Mouse (Mus musculus): Measurements from ENCODE around the gene Dtl. TPM values are rescaled to one million over a fixed set of nuclear protein-coding genes. Genes with fewer than 3 reads are reported as not detected.
A peak's percentile ranks its signal among the peaks of the same experiment; 100 is the strongest.

Gene Dtl
- 19.0 and 21.2 TPM in 2 replicates for polyA plus RNA-seq (2015; fragmentation: Nextera tagmentation; extraction: Ambion mirVana)

DNA sequence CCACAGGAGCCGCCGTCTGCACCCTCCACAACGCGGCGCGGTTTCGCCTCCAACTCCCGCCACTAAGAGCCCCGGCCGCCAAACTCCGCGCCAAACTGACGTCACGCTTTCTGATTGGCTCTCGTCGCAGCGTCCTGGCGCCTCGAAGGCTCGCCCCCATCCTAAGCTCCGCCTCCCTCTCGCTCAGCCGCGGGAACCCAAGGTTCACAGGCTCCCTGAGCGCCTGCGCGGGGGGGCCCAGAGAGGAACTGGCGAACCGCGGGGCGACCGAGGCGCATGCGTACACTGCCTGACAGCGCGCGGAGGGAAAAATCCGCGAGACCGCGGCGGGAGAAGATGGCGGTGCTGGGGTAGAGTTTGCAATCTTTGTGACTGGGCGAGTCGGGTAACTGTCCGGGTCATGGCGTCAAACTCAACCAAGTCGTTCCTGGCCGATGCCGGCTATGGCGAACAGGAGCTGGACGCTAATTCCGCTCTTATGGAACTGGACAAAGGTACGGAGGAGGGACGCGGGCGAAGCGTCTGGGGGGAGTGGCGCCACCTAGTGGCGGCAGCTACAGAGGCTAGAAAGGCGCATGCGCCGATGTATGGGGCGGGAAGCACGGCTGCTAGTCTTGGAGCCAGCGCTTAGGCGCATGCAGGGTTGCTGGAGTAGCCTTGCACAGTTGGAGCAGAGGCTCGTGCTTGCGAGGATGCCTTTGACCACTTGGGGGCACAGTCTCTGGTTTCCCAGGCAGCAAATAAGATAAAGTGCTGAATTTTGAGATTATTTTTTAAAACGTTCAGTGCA lies at the start of gene Dtl, which contains the start of gene Ints7:
Dtl (minus strand) TSS at position 87 of the 790 bp plus-strand sequence.
Ints7 (plus strand) TSS at position 179 of the 790 bp plus-strand sequence.
- Histone ChIP-seq H3K36me3 (peaks cover 6% of the 10 kb centered on the region; the same call in 1 of the 2 replicates), H3K27ac (peak within 1 kb of the TSS; percentile 92), H3K4me3 (replicated peaks) (peak within 1 kb of the TSS; percentile 76), H3K4me2 (replicated peaks) (peak within 1 kb of the TSS; percentile 91), H3K9ac (replicated peaks) (peak within 1 kb of the TSS; percentile 68), H3K9me3 (no peaks in the 10 kb centered on the region; the same call in 1 of the 2 replicates), H3K4me1 (replicated peaks) (peaks cover 36% of the 10 kb centered on the region), H3K27me3 (no peaks in the 10 kb centered on the region)
- peak; percentile 99 for ATAC-seq
- WGBS = under 1% methylated on average over 67 of the region's 70 CpGs

DNA sequence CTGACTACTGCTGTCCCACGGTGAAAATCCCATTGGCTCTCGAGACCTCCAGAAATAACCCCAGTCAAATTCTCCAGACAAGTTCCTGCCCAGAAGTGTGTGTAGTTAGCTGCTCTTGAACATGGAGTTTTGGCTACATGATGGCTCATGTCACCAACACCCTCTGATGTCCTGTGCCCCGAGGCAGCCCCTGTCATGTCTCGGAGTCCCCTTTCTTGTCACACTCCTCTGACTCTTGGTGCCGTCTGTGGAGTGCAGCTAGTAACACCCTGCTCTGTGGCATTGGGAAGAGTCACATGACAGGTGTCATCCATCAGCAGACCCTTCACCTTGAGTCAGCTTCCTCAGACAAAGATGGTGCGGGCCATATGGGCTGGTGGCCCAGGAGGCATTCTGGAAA lies 49.7 kb upstream of the Dtl start:
- H3K4me3 ChIP-seq (replicated peaks) = no peak overlapping the region
- no peak overlapping the region for H3K9ac ChIP-seq (replicated peaks)
- ATAC-seq = no peak
- H3K36me3 ChIP-seq = peaks cover 34% of the 10 kb centered on the region
- no peaks in the 10 kb centered on the region for H3K9me3 ChIP-seq
- H3K27me3 ChIP-seq = no peaks in the 10 kb centered on the region
- no peak overlapping the region for H3K4me2 ChIP-seq (replicated peaks)
- H3K4me1 ChIP-seq (replicated peaks) = no peaks in the 10 kb centered on the region
- whole genome bisulfite sequencing = 78% methylated on average over 6 of the region's 6 CpGs
- H3K27ac ChIP-seq = no peak overlapping the region

DNA sequence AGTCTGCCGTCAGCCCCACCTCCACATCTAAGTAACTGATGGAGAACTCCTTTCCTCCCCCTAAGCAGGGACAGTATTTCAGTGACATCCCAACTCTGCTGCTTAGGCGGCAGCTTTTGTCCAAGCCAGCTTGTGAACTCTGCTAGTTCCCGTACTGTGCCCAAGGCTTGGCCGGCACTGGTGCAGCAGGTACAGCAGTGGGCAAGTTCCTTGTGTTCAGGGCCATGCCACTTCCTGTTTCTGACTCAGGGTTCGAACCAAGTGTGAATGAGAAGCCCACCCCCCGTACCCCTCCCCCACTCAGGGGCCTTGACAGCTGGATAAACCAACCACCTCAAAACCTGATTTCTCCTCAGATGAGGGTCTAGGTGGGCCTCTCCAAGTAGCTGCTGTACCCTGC lies 49.1 kb upstream of the Dtl start:
- 85% methylated on average over 6 of the region's 6 CpGs for WGBS
- Histone ChIP-seq H3K4me1 (replicated peaks) (no peaks in the 10 kb centered on the region), H3K9me3 (no peaks in the 10 kb centered on the region), H3K27me3 (no peaks in the 10 kb centered on the region), H3K36me3 (peaks cover 39% of the 10 kb centered on the region), H3K4me3 (replicated peaks) (no peak overlapping the region), H3K4me2 (replicated peaks) (no peak overlapping the region), H3K27ac (no peak overlapping the region), H3K9ac (replicated peaks) (no peak overlapping the region)
- ATAC-seq = no peak

DNA sequence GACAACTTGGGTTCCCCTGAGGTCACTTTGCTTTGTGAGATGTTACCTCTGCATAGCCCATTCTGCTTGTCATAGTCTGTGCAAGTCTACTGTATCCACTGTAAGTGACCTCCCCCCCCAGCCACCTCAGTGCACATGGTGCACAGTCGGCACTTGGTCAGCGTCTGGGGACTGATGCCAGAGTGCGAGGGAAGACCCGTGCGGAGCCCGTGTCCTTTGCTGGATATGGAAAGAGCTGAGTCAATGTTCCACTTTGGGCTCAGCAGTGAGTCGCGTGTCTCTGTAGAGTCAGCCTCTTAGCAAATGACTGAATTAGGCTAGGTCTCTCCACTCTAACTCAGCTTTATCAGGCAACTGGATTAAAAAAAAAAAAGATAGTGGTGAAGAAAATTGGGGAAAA lies 47.5 kb upstream of the Dtl start:
- Histone ChIP-seq H3K36me3 (peaks cover 55% of the 10 kb centered on the region), H3K9ac (replicated peaks) (no peak overlapping the region), H3K4me2 (replicated peaks) (no peak overlapping the region), H3K27me3 (no peaks in the 10 kb centered on the region), H3K4me3 (replicated peaks) (no peak overlapping the region), H3K27ac (no peak overlapping the region), H3K9me3 (no peaks in the 10 kb centered on the region), H3K4me1 (replicated peaks) (no peaks in the 10 kb centered on the region)
- WGBS = 94% methylated on average over 8 of the region's 8 CpGs
- ATAC-seq = no peak

DNA sequence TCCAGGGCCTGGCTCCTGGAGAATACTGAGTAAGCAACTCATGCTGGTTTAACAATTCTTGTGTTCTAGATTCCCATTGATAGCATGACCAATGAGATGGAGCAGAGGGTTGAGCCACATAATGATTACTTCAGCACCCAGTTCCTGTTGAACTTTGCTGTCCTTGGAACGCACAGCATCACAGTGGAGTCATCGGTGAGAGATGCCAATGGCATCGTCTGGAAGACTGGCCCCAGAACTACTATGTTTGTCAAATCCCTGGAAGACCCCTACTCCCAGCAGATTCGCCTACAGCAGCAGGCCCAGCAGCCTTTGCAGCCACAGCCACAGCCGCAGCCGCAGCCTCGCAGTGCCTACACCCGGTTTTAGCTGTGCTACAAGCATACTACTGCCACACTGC lies 45.8 kb upstream of the Dtl start:
- no peaks in the 10 kb centered on the region for H3K27me3 ChIP-seq
- peaks cover 72% of the 10 kb centered on the region for H3K36me3 ChIP-seq
- H3K9ac ChIP-seq (replicated peaks) = no peak overlapping the region
- ATAC-seq = no peak
- no peaks in the 10 kb centered on the region for H3K9me3 ChIP-seq
- WGBS = 98% methylated on average over 8 of the region's 8 CpGs
- H3K27ac ChIP-seq = no peak overlapping the region
- H3K4me3 ChIP-seq (replicated peaks) = no peak overlapping the region
- H3K4me1 ChIP-seq (replicated peaks) = no peaks in the 10 kb centered on the region
- H3K4me2 ChIP-seq (replicated peaks) = no peak overlapping the region

DNA sequence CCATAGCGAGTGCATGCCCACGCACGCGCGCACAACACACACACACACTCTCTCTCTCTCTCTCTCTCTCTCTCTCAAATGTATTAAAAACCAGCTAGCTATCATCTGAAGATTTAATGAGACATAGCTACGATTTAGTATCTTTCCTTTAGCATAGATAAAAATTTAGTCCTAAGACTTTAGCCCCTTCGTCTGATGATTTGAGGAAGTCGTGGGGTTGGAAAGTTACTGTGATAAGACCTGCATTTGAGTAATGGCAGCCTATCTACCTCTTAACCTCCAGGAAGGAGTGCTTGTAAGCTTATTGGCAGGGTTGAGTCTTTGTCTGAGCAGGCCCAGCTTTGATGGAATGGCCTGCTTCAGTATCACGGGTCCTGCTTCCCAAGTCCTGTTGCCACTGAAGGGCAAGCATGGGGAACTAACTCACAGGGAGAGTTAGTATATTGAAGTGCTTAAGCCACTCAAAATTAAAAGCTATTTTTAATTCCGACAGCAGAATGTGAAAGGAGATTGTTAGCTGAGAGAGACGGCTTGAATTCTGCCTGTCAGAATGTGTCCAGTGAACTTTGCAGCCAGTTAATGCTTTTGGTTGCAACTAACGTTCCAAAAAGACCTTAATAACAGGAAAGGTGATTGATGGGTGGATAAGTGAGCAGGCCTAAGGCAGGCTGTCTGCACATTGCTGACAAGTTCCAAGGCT lies 42.9 kb upstream of the Dtl start:
- no peak for ATAC-seq
- Histone ChIP-seq H3K9me3 (no peaks in the 10 kb centered on the region), H3K9ac (replicated peaks) (no peak overlapping the region), H3K4me3 (replicated peaks) (no peak overlapping the region), H3K4me2 (replicated peaks) (no peak overlapping the region), H3K27me3 (no peaks in the 10 kb centered on the region), H3K27ac (no peak overlapping the region), H3K36me3 (peaks cover 99% of the 10 kb centered on the region), H3K4me1 (replicated peaks) (no peaks in the 10 kb centered on the region)
- WGBS = 94% methylated on average over 12 of the region's 12 CpGs

DNA sequence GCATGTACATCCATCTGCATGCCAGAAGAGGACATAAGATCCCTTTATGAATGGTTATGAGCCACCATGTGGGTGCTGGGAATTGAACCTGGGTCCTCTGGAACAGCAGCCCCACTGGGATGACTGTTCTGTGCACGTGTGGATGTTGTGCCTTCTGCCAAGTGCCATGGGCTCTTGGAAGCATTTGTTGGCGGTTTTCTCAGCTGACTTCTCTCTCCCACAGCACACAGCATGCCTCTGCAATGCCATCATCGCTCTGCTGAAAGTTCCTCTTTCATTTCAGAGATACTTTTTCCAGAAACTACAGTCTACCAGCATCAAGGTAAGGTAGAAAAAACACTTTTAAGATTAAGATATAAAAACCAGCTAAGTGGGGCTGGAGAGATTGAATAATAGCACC lies 42.2 kb upstream of the Dtl start:
- Histone ChIP-seq H3K4me2 (replicated peaks) (no peak overlapping the region), H3K9me3 (no peaks in the 10 kb centered on the region), H3K4me1 (replicated peaks) (no peaks in the 10 kb centered on the region), H3K36me3 (peaks cover 99% of the 10 kb centered on the region), H3K27me3 (no peaks in the 10 kb centered on the region), H3K27ac (no peak overlapping the region), H3K4me3 (replicated peaks) (no peak overlapping the region), H3K9ac (replicated peaks) (no peak overlapping the region)
- ATAC-seq = no peak
- WGBS = 91% methylated on average over 3 of the region's 3 CpGs

DNA sequence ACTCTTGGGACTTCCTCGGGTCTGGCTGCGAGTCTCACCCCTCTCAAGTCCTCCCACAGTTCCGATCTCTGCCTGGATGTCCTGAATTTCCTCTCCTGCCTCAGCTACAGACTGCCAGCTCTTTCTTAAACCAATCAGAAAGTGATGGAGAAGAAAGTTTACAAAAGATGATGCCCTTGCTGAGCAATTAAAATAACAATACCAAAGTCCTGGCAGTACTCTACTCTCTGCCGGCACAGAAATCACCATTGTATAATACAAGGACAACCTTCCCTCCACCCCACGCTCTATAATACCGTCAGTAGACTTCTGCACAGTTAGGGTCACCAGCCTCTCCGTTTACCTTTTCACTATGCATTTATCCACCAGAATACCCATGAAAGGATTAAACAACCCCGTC lies 40.9 kb upstream of the Dtl start:
- no peak overlapping the region for H3K4me3 ChIP-seq (replicated peaks)
- no peak for ATAC-seq
- no peak overlapping the region for H3K9ac ChIP-seq (replicated peaks)
- peaks cover 96% of the 10 kb centered on the region for H3K36me3 ChIP-seq
- no peak overlapping the region for H3K27ac ChIP-seq
- H3K9me3 ChIP-seq = no peaks in the 10 kb centered on the region
- no peak overlapping the region for H3K4me2 ChIP-seq (replicated peaks)
- 69% methylated on average over 8 of the region's 8 CpGs for WGBS
- H3K27me3 ChIP-seq = no peaks in the 10 kb centered on the region
- H3K4me1 ChIP-seq (replicated peaks) = no peaks in the 10 kb centered on the region

DNA sequence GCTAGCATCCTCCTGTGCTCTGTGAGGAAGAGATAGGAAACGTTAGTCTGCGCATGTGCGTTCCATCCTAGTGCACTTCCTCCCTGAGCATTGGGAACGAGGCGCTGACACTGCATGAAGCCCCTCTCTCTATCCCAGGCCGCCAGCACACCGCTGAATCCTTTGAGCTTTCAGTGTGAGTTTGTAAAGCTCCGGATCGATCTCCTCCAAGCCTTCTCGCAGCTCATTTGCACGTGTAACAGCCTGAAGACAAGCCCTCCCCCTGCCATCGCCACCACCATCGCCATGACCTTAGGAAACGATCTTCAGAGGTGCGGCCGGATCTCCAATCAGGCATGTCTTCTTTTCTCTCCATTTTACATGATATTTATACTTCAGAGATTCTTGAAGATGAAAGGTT lies 37.5 kb upstream of the Dtl start:
- H3K4me2 ChIP-seq (replicated peaks) = no peak overlapping the region
- no peak overlapping the region for H3K27ac ChIP-seq
- H3K4me3 ChIP-seq (replicated peaks) = no peak overlapping the region
- no peak for ATAC-seq
- H3K9me3 ChIP-seq = no peaks in the 10 kb centered on the region
- H3K9ac ChIP-seq (replicated peaks) = no peak overlapping the region
- H3K27me3 ChIP-seq = no peaks in the 10 kb centered on the region
- H3K4me1 ChIP-seq (replicated peaks) = no peaks in the 10 kb centered on the region
- 86% methylated on average over 16 of the region's 16 CpGs for WGBS
- peaks cover 93% of the 10 kb centered on the region for H3K36me3 ChIP-seq

DNA sequence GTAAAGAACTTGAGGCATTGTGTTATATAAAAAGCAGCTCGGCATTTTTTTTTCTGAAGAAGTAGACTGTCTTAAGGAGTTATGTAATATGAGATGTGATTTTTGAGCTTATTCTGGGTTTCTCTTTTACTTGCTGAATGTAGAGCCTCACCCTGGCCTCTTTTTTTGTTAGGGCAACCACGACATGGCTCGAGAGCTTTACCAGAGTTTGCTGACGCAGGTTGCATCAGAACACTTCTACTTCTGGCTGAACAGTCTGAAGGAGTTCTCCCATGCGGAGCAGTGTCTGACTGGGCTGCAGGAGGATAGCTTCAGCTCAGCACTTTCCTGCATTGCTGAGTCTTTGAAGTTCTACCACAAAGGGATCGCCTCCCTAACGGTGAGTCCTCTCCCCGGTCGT lies 36.3 kb upstream of the Dtl start:
- 87% methylated on average over 9 of the region's 9 CpGs for WGBS
- no peak overlapping the region for H3K4me2 ChIP-seq (replicated peaks)
- no peaks in the 10 kb centered on the region for H3K4me1 ChIP-seq (replicated peaks)
- no peak for ATAC-seq
- no peak overlapping the region for H3K4me3 ChIP-seq (replicated peaks)
- no peaks in the 10 kb centered on the region for H3K27me3 ChIP-seq
- H3K27ac ChIP-seq = no peak overlapping the region
- H3K9ac ChIP-seq (replicated peaks) = no peak overlapping the region
- peaks cover 93% of the 10 kb centered on the region for H3K36me3 ChIP-seq
- H3K9me3 ChIP-seq = no peaks in the 10 kb centered on the region

DNA sequence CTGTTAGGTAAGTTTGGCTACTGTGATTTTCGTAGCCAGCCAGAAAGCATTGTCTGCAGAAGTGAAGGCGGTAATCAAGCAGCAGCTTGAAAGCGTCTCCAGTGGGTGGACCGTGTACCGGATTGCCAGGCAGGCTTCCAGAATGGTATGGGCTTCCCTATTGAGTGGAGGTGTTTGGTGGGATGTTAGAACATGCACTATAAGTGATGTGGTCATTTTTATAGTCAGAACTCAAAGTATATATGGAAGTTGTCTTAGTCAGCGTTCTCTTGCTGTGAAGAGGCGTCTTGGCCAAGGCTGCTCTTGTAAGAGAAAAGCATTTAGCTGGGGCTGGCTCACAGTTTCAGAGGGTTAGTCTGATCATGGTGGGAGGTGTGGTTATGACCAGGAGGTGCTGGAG lies 35.0 kb upstream of the Dtl start:
- H3K36me3 ChIP-seq = peaks cover 92% of the 10 kb centered on the region
- no peak overlapping the region for H3K4me2 ChIP-seq (replicated peaks)
- no peak overlapping the region for H3K9ac ChIP-seq (replicated peaks)
- no peak for ATAC-seq
- 94% methylated on average over 7 of the region's 7 CpGs for WGBS
- H3K4me3 ChIP-seq (replicated peaks) = no peak overlapping the region
- no peak overlapping the region for H3K27ac ChIP-seq
- no peaks in the 10 kb centered on the region for H3K4me1 ChIP-seq (replicated peaks)
- no peaks in the 10 kb centered on the region for H3K9me3 ChIP-seq
- H3K27me3 ChIP-seq = no peaks in the 10 kb centered on the region

DNA sequence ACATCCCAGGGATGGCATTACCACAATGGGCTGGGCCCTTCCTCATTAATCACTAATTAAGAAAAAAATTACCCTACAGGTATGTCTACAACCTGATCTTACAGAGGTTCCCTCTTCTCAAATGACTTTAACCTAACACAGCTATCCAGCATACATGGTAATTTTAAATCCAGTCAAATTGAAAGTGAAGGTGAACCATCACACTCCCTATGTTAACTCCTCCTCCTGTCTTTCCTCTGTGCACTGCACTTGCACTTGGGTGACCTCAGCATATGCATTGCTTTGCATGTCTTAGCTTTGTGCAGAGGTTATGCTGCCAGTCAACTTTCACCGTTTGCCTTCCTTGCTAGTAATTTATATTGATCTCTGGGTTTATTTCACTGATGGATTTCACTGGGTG lies 34.2 kb upstream of the Dtl start:
- H3K9me3 ChIP-seq = no peaks in the 10 kb centered on the region
- ATAC-seq = no peak
- H3K9ac ChIP-seq (replicated peaks) = no peak overlapping the region
- H3K27me3 ChIP-seq = no peaks in the 10 kb centered on the region
- 93% methylated on average over 1 of the region's 1 CpGs for WGBS
- H3K4me2 ChIP-seq (replicated peaks) = no peak overlapping the region
- no peak overlapping the region for H3K27ac ChIP-seq
- H3K4me1 ChIP-seq (replicated peaks) = no peaks in the 10 kb centered on the region
- H3K36me3 ChIP-seq = peaks cover 92% of the 10 kb centered on the region
- H3K4me3 ChIP-seq (replicated peaks) = no peak overlapping the region

Data from midbrain, embryonic 13.5 days (tissue).